Comparison of ENCODE assay signal across 11 mouse cellular contexts in the genomic region with DNA sequence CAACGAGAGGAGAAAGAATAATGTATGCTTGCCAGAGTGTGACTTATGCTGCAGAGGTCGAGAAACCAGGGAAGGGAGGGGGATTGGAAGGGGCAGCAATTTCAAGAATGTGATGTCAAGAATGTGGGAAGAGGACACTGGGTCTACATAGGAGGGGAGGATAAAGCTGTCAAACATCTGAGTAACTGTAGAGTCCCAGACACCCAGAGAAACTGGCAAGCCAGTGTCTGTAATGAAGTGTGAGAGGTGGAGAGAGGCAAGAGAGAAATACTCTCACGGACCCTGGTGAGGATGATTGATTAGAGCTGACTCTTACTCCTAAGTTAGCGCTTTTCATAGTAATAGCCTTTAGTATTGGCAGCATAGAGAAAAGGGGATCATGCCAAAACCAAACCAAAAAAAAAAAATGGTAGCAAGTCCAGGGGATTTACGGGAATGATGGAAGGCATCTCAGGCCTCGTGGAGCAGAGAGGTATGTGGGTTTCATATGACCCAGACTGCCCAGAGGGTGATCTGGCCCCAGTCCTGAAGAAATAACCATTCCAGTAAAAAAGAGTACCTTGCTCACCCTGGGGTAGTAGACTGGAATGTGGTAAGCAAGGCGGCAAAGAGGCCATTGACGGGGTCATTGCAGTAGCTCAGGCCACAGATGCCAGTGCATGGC.
DNase-seq lines count a peak whose midpoint lies in the region; ATAC-seq and TF ChIP-seq lines count a peak whose summit lies in the region.
"Had no signal": no experiment of that assay in that cellular context is flagged by ENCODE, and none has a peak within 500 bp of the region (broad histone marks: within the 10 kb centered on the region; RNA-seq: fewer than 3 reads in every experiment).

No protein-coding gene starts in this region.

- WGBS in heart, embryonic 14.5 days: 37% methylated on average over 8 of the region's 8 CpGs
- 72% methylated on average over 8 of the region's 8 CpGs for WGBS in heart, adult 2 months
- WGBS in lung, embryonic 16.5 days: 37% methylated on average over 8 of the region's 8 CpGs
- 56% methylated on average over 8 of the region's 8 CpGs for WGBS in lung, adult 2 months

- no peak for TF ChIP-seq EP300 in heart, adult 2 months (IDR thresholded peaks at IDR 0.05; ENCODE audit: insufficient read depth, low read depth, low read length)

- H3K27me3 ChIP-seq in heart, embryonic 14.5 days (ENCODE audit: control insufficient read depth, insufficient read depth, low read length): no peaks in the 10 kb centered on the region
- H3K27me3 ChIP-seq in heart, adult 2 months (ENCODE audit: control insufficient read depth, insufficient read depth, low read length): no peaks in the 10 kb centered on the region
- no peaks in the 10 kb centered on the region for H3K27me3 ChIP-seq in lung, embryonic 16.5 days (ENCODE audit: control insufficient read depth, insufficient read depth, low read depth, low read length)

- H3K9me3 ChIP-seq in heart, embryonic 14.5 days (ENCODE audit: control insufficient read depth, low read length): no peaks in the 10 kb centered on the region
- no peaks in the 10 kb centered on the region for H3K9me3 ChIP-seq in lung, embryonic 16.5 days (ENCODE audit: control insufficient read depth, low read length)

- H3K4me3 ChIP-seq in heart, embryonic 14.5 days (ENCODE audit: control insufficient read depth in 1 of 2, insufficient read depth in 1 of 2, low read depth in 1 of 2, low read length in 2 of 2): no peak overlapping the region
- H3K4me3 ChIP-seq in heart, adult 2 months: no peak overlapping the region
- H3K4me3 ChIP-seq in lung, embryonic 16.5 days (ENCODE audit: low read length): no peak overlapping the region
- no peak overlapping the region for H3K4me3 ChIP-seq in lung, adult 2 months (replicated peaks; ENCODE audit: extremely low read depth, low read depth, low read length)
- H3K4me3 ChIP-seq: left cerebral cortex, adult 2 months had no signal

- H3K36me3 ChIP-seq in heart, embryonic 14.5 days (ENCODE audit: control insufficient read depth, insufficient read depth, low read length): no peaks in the 10 kb centered on the region
- no peaks in the 10 kb centered on the region; the same call in 1 of the 2 replicates for H3K36me3 ChIP-seq in heart, adult 2 months (ENCODE audit: control insufficient read depth, insufficient read depth, low read length)
- H3K36me3 ChIP-seq in lung, embryonic 16.5 days (ENCODE audit: control insufficient read depth, insufficient read depth, low read length): no peaks in the 10 kb centered on the region

- H3K4me1 ChIP-seq in heart, embryonic 14.5 days (ENCODE audit: control insufficient read depth in 2 of 2, insufficient read depth in 2 of 2, low read length in 2 of 2): peaks cover 27 to 33% of the 10 kb centered on the region in 2 experiments
- H3K4me1 ChIP-seq in heart, adult 2 months (ENCODE audit: control insufficient read depth, insufficient read depth, low read length): peaks cover 8% of the 10 kb centered on the region
- H3K4me1 ChIP-seq in lung, embryonic 16.5 days (replicated peaks; ENCODE audit: control insufficient read depth, insufficient read depth, low read length): peaks cover 39% of the 10 kb centered on the region
- peaks cover 5% of the 10 kb centered on the region for H3K4me1 ChIP-seq in lung, adult 2 months (ENCODE audit: control insufficient read depth, insufficient read depth, low read length)

- TF ChIP-seq POLR2A in heart, adult 2 months (IDR thresholded peaks at IDR 0.05; ENCODE audit: insufficient read depth, low read depth, low read length): no peak
- TF ChIP-seq POLR2A in lung, adult 2 months (IDR thresholded peaks at IDR 0.05; ENCODE audit: borderline replicate concordance, extremely low read depth, low read depth, low read length): no peak

- TF ChIP-seq CTCF in heart, adult 2 months (IDR thresholded peaks at IDR 0.05): no peak
- no peak for TF ChIP-seq CTCF in lung, adult 2 months (IDR thresholded peaks at IDR 0.05; ENCODE audit: insufficient read depth, low read length)

- DNase-seq in heart, adult 2 months: no peak
- DNase-seq in lung, adult 2 months: no peak
- peak; percentile 65 for DNase-seq in kidney, postnatal 14 days
- DNase-seq in ovary, postnatal 10 days (ENCODE audit: low spot score): no peak
- DNase-seq in thymus, postnatal 4 days: no peak
- no peak for DNase-seq in right cerebral cortex, postnatal 4 days
- DNase-seq: cerebellum, adult 18-20 months had no signal

- no peak overlapping the region for H3K9ac ChIP-seq in heart, embryonic 14.5 days (ENCODE audit: low read length)
- no peak overlapping the region for H3K9ac ChIP-seq in heart, adult 2 months (ENCODE audit: low read depth, low read length)
- no peak overlapping the region for H3K9ac ChIP-seq in lung, embryonic 16.5 days (ENCODE audit: low read length)

- H3K4me2 ChIP-seq in heart, embryonic 14.5 days (ENCODE audit: low read length): no peak overlapping the region
- 0 out of 2 replicates have a peak overlapping the region, but pooled peaks have one; percentile 8 for H3K4me2 ChIP-seq in lung, embryonic 16.5 days (ENCODE audit: low read depth, low read length)

- H3K27ac ChIP-seq in heart, embryonic 14.5 days (replicated peaks in 1 of 2; ENCODE audit: control insufficient read depth in 1 of 2, insufficient read depth in 1 of 2, low read depth in 2 of 2, low read length in 2 of 2): peak overlapping the region; percentile 42 to 49; a peak in 3 of 4 replicates
- H3K27ac ChIP-seq in heart, adult 2 months: no peak overlapping the region; the same call in 1 of the 2 replicates
- peak overlapping the region; percentile 65 for H3K27ac ChIP-seq in lung, embryonic 16.5 days (ENCODE audit: low read length)

- H3K79me2 ChIP-seq in heart, adult 2 months (replicated peaks; ENCODE audit: control insufficient read depth, insufficient read depth, low read length): no peaks in the 10 kb centered on the region

- intact Hi-C loops in heart, adult 2 months (cut with DNase I): loop anchor here (5.0 to 10.0 kb wide), 3 partner anchors 71 to 198 kb away; no protein-coding TSS in a partner anchor

- no peak for ATAC-seq in heart, embryonic 14.5 days (ENCODE audit: insufficient number of reproducible peaks, insufficient read depth, low FRiP score, low read depth)
- peak; percentile 94 for ATAC-seq in lung, embryonic 16.5 days (ENCODE audit: low read depth)
- ATAC-seq: forebrain, embryonic 16.5 days had no signal
